Mouse (Mus musculus): Measurements from ENCODE around the gene Mgat3. TPM values are rescaled to one million over a fixed set of nuclear protein-coding genes. Genes with fewer than 3 reads are reported as not detected.

Gene Mgat3
- polyA plus RNA-seq, 1 experiment from 2014 or later = 6.7 TPM

DNA sequence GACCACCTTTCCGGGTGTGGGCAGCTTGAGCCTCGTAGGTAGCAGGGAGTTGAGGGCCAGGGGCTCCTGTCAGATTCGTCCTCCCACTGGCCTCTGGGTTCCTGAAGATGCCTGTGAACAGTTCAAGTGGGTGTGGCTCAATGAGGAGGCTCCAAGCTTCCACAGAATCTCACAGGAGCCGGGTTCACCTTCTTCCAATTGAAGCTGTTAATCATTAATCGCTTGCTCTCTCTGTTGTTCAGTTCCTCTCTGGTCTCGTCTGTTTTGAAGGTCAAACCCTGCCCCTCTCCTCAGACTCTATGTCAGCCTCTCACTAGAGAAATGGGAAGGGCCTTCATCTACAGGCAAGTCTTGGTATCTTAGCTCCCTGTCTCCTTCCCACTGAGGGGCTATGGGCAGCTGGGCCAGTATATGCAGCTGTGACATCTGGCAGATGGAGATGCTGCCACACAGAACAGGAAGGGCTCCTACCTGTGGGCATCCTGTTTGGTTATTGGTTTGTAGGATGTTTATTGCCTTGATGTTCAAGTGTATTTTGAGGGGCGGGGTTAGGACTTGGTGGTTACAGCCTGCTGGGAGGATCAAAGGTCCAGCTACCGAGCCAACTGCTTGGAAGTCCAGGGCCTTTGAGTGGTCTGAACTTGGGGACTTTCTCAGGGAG is 18.2 kb downstream of the Mgat3 start:
- DNase-seq (ENCODE audit: low spot score) = peak; percentile 32
- WGBS = 56% methylated on average over 8 of the region's 8 CpGs
- Histone ChIP-seq H3K9me3 (replicated peaks; ENCODE audit: low read length) (no peaks in the 10 kb centered on the region), H3K4me2 (ENCODE audit: low read length) (no peak overlapping the region), H3K27ac (peak overlapping the region; percentile 57), H3K36me3 (ENCODE audit: insufficient read depth, low read length) (no peaks in the 10 kb centered on the region), H3K4me1 (replicated peaks; ENCODE audit: insufficient read depth, low read length) (peaks cover 12% of the 10 kb centered on the region; the same call in 1 of the 2 replicates), H3K4me3 (replicated peaks; ENCODE audit: low read depth, low read length) (no peak overlapping the region), H3K9ac (ENCODE audit: low read depth, low read length) (no peak overlapping the region), H3K27me3 (ENCODE audit: insufficient read depth, low read length) (no peaks in the 10 kb centered on the region)
- peak; percentile 52; the same call in 1 of the 2 replicates for ATAC-seq (replicated peaks; ENCODE audit: low FRiP score, low read depth)
- no peak for TF ChIP-seq CTCF (IDR thresholded peaks at IDR 0.05; ENCODE audit: low read depth)

DNA sequence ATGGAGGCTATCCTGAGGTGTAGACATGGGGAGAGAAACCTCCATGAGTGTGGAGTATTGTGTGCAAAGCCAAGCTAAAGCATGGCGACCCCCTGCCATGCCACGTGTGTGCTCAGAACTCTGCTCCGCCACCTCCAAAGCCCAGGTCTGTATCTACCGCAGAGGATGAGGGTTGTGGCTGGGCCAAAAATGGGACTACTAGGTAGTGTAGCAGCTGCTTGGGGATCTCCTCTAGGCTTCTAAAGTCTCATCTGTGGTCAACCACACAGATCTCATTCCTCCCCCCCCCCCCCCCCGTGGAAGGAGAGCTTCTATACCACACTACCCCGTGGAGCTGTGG is 18.7 kb downstream of the Mgat3 start:
- Histone ChIP-seq H3K9me3 (replicated peaks; ENCODE audit: low read length) (no peaks in the 10 kb centered on the region), H3K4me3 (replicated peaks; ENCODE audit: low read depth, low read length) (no peak overlapping the region), H3K9ac (ENCODE audit: low read depth, low read length) (no peak overlapping the region), H3K27ac (peak overlapping the region; percentile 54), H3K27me3 (ENCODE audit: insufficient read depth, low read length) (no peaks in the 10 kb centered on the region), H3K4me1 (replicated peaks; ENCODE audit: insufficient read depth, low read length) (peaks cover 12% of the 10 kb centered on the region; the same call in 1 of the 2 replicates), H3K4me2 (ENCODE audit: low read length) (no peak overlapping the region), H3K36me3 (ENCODE audit: insufficient read depth, low read length) (no peaks in the 10 kb centered on the region)
- no peak for ATAC-seq (replicated peaks; ENCODE audit: low FRiP score, low read depth)
- DNase-seq (ENCODE audit: low spot score) = no peak
- 92% methylated on average over 6 of the region's 6 CpGs for WGBS
- no peak for TF ChIP-seq CTCF (IDR thresholded peaks at IDR 0.05; ENCODE audit: low read depth)

- no peak overlapping the region for H3K4me2 ChIP-seq (ENCODE audit: low read length)
- H3K9me3 ChIP-seq (replicated peaks; ENCODE audit: low read length) = no peaks in the 10 kb centered on the region
- TF ChIP-seq CTCF (IDR thresholded peaks at IDR 0.05; ENCODE audit: low read depth) = no peak
- H3K9ac ChIP-seq (ENCODE audit: low read depth, low read length) = no peak overlapping the region
- H3K27ac ChIP-seq = no peak overlapping the region
- WGBS = 76% methylated on average over 7 of the region's 7 CpGs
- no peaks in the 10 kb centered on the region for H3K36me3 ChIP-seq (ENCODE audit: insufficient read depth, low read length)
- H3K4me3 ChIP-seq (replicated peaks; ENCODE audit: low read depth, low read length) = no peak overlapping the region
- ATAC-seq (replicated peaks; ENCODE audit: low FRiP score, low read depth) = no peak
- peaks cover 12% of the 10 kb centered on the region; the same call in 1 of the 2 replicates for H3K4me1 ChIP-seq (replicated peaks; ENCODE audit: insufficient read depth, low read length)
- DNase-seq (ENCODE audit: low spot score) = no peak
- H3K27me3 ChIP-seq (ENCODE audit: insufficient read depth, low read length) = no peaks in the 10 kb centered on the region
Observed at GRCm38 (mm10) chr15:80192847-80193246, 19.3 kb downstream of the Mgat3 start.

DNA sequence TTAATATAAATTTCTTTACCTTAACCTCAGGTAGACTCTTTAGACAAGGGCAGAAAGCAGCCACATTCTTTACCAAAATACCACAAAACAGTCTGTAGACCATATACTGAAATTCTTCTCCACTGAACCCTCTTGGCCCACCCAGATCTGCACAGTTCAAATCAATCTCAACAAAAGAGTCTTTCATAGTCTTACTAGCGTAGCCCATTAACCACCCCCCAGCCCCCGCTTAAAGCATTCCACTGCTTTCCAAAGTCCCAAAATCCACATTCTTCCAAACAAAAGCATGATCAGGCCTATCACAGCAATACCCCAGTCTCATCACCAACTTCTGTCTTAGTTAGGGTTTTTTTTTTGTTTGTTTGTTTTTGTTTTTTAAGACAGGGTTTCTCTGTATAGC is 26.0 kb downstream of the Mgat3 start:
- H3K4me3 ChIP-seq (replicated peaks; ENCODE audit: low read depth, low read length) = no peak overlapping the region
- DNase-seq (ENCODE audit: low spot score) (no peak), ATAC-seq (replicated peaks; ENCODE audit: low FRiP score, low read depth) (no peak)
- no peak for TF ChIP-seq CTCF (IDR thresholded peaks at IDR 0.05; ENCODE audit: low read depth)
- 85% methylated on average over 2 of the region's 2 CpGs for WGBS
- no peak overlapping the region for H3K4me2 ChIP-seq (ENCODE audit: low read length)
- H3K9me3 ChIP-seq (replicated peaks; ENCODE audit: low read length) = no peaks in the 10 kb centered on the region
- H3K36me3 ChIP-seq (ENCODE audit: insufficient read depth, low read length) = no peaks in the 10 kb centered on the region
- no peak overlapping the region for H3K9ac ChIP-seq (ENCODE audit: low read depth, low read length)
- H3K27ac ChIP-seq = no peak overlapping the region
- H3K4me1 ChIP-seq (replicated peaks; ENCODE audit: insufficient read depth, low read length) = no peaks in the 10 kb centered on the region
- H3K27me3 ChIP-seq (ENCODE audit: insufficient read depth, low read length) = no peaks in the 10 kb centered on the region

DNA sequence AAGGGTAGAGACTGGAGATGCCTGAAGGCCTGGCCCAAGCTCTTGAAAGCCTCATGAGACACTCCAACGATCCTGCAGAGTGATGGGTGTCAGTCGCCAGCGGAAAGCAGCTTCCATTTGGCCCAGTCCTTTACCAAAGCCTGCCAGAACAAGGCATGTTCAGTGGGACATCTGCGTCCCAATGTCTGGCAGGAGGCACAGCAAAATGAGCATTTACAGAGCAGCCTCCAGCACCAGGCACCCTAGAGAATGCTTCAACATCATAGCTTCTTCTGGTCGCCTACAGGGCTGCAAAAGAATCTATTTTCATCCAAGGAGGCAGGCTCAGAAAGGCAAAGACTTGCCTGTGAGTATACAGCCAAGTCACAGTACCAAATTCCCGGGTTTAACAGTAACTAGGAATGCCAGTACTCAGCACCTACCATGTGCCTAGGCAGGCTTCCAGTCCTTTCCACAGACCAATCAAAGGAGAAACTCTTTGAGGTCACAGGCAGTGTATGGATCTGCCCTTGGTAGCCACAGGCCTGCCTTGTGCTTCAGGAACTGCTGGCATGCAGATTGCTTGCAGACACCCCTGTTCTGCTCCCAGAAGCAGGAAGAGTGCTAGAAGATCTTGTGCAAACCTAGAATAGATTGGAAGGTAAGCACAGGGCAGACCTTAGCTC is 28.7 kb downstream of the Mgat3 start:
- no peaks in the 10 kb centered on the region for H3K9me3 ChIP-seq (replicated peaks; ENCODE audit: low read length)
- DNase-seq (ENCODE audit: low spot score) (no peak), ATAC-seq (replicated peaks; ENCODE audit: low FRiP score, low read depth) (no peak)
- H3K9ac ChIP-seq (ENCODE audit: low read depth, low read length) = no peak overlapping the region
- TF ChIP-seq CTCF (IDR thresholded peaks at IDR 0.05; ENCODE audit: low read depth) = no peak
- H3K4me1 ChIP-seq (replicated peaks; ENCODE audit: insufficient read depth, low read length) = no peaks in the 10 kb centered on the region
- H3K4me3 ChIP-seq (replicated peaks; ENCODE audit: low read depth, low read length) = no peak overlapping the region
- H3K4me2 ChIP-seq (ENCODE audit: low read length) = no peak overlapping the region
- H3K36me3 ChIP-seq (ENCODE audit: insufficient read depth, low read length) = no peaks in the 10 kb centered on the region
- no peak overlapping the region for H3K27ac ChIP-seq
- WGBS = 80% methylated on average over 6 of the region's 6 CpGs
- no peaks in the 10 kb centered on the region for H3K27me3 ChIP-seq (ENCODE audit: insufficient read depth, low read length)

DNA sequence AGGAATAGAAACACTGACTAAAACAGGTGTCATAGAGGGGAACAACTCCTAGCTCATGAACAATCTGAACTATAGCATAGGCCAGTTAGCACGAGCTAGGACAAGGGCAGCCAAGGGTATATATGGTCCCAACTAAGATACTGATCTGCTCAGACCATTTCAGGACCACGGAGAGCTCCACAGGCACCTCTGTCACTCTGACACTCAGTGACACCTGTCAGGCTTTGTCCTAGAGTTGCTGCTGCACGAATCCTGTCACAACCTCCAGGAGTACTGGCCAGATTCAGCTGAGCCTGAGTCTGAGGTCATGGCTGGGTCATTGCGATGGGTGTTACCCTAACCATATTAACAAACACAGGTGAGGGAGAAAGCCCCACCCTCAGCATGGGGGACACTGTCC is 29.9 kb downstream of the Mgat3 start:
- no peak for TF ChIP-seq CTCF (IDR thresholded peaks at IDR 0.05; ENCODE audit: low read depth)
- Histone ChIP-seq H3K4me3 (replicated peaks; ENCODE audit: low read depth, low read length) (no peak overlapping the region), H3K9ac (ENCODE audit: low read depth, low read length) (no peak overlapping the region), H3K9me3 (replicated peaks; ENCODE audit: low read length) (no peaks in the 10 kb centered on the region), H3K4me2 (ENCODE audit: low read length) (no peak overlapping the region), H3K4me1 (replicated peaks; ENCODE audit: insufficient read depth, low read length) (no peaks in the 10 kb centered on the region), H3K36me3 (ENCODE audit: insufficient read depth, low read length) (no peaks in the 10 kb centered on the region), H3K27ac (no peak overlapping the region), H3K27me3 (ENCODE audit: insufficient read depth, low read length) (no peaks in the 10 kb centered on the region)
- DNase-seq (ENCODE audit: low spot score) (peak; percentile 34), ATAC-seq (replicated peaks; ENCODE audit: low FRiP score, low read depth) (no peak)
- 35% methylated on average over 4 of the region's 4 CpGs for whole genome bisulfite sequencing

Data from kidney, postnatal 0 days (tissue).